Mouse (Mus musculus): ENCODE data around the gene Cdk19.
A peak's percentile ranks its signal among the peaks of the same experiment; 100 is the strongest.
"Not testable (repeated sequence)": the region's sequence is repeated elsewhere in the genome, so short reads cannot be mapped to it uniquely, and the experiment has no call there.

The Cdk19 gene

GRCm38 (mm10) chr10:40491748-40492147, 152.4 kb downstream of the Cdk19 start:
- DNase-seq, result no peak

GRCm38 (mm10) chr10:40494181-40495162, 155.1 kb downstream of the Cdk19 start:
- no peak for DNase-seq

- DNase-seq, result peak; percentile 31
Measured at GRCm38 (mm10) chr10:40497301-40498041, 158.1 kb downstream of the Cdk19 start.

GRCm38 (mm10) chr10:40498426-40498825, 159.1 kb downstream of the Cdk19 start:
- no peak for DNase-seq

GRCm38 (mm10) chr10:40499314-40500252, 160.2 kb downstream of the Cdk19 start:
- DNase-seq, result peak; percentile 64

GRCm38 (mm10) chr10:40500723-40501245, 161.4 kb downstream of the Cdk19 start:
- no peak for DNase-seq

GRCm38 (mm10) chr10:40502734-40503133, 163.4 kb downstream of the Cdk19 start:
- no peak for DNase-seq

GRCm38 (mm10) chr10:40510356-40510755, 171.0 kb downstream of the Cdk19 start:
- DNase-seq, result no peak

GRCm38 (mm10) chr10:40511221-40511677, 171.9 kb downstream of the Cdk19 start:
- DNase-seq, result no peak

- DNase-seq, result no peak
Measured at GRCm38 (mm10) chr10:40512185-40512584, 172.8 kb downstream of the Cdk19 start.

- not testable (repeated sequence) for DNase-seq
Measured at GRCm38 (mm10) chr10:40512996-40513395, 173.6 kb downstream of the Cdk19 start.

- DNase-seq, result no peak
Measured at GRCm38 (mm10) chr10:40515225-40515681, 175.9 kb downstream of the Cdk19 start.

- DNase-seq, result peak; percentile 60
Measured at GRCm38 (mm10) chr10:40516421-40516820, 177.1 kb downstream of the Cdk19 start.

- peak; percentile 55 for DNase-seq
Measured at GRCm38 (mm10) chr10:40519586-40519985, 180.2 kb downstream of the Cdk19 start.

GRCm38 (mm10) chr10:40521579-40521978, 182.2 kb downstream of the Cdk19 start:
- DNase-seq, result peak; percentile 42

GRCm38 (mm10) chr10:40523312-40523975, 184.1 kb downstream of the Cdk19 start:
- peak; percentile 46 for DNase-seq

GRCm38 (mm10) chr10:40524032-40524806, 184.9 kb downstream of the Cdk19 start:
- peak; percentile 15 for DNase-seq

- peak; percentile 81 for DNase-seq
Measured at GRCm38 (mm10) chr10:40524991-40525390, 185.6 kb downstream of the Cdk19 start.

- peak; percentile 1 for DNase-seq
Measured at GRCm38 (mm10) chr10:40525616-40526155, 186.3 kb downstream of the Cdk19 start.

GRCm38 (mm10) chr10:40526301-40526761, 187.0 kb downstream of the Cdk19 start:
- peak; percentile 3 for DNase-seq

Data from lung, postnatal 10 days (tissue).